Mouse (Mus musculus) forebrain, embryonic 14.5 days (tissue): ENCODE results near the gene Gtpbp2. TPM values are rescaled to one million over a fixed set of nuclear protein-coding genes. Genes with fewer than 3 reads are reported as not detected.
A peak's percentile ranks its signal among the peaks of the same experiment; 100 is the strongest.

Experiments
- ATAC-seq: fragments of 200-750 bp; cut with Nextera tagmentation; 2 replicates; pipeline ENCODE4 v1.8.0; 2017; ENCODE audit warnings: mild to moderate bottlenecking, moderate library complexity
- DNase-seq: peaks from one replicate; pipeline ENCODE4 v3.0.0-alpha.2; 2015; ENCODE audit warnings: low spot score
- H3K27ac ChIP-seq: fragments of 300-500 bp; sonication (generic); 2 replicates; pipeline ENCODE4 v1.5.1; 2014; ENCODE audit warnings: low read depth, mild to moderate bottlenecking, control low read depth, low read length, moderate library complexity
- H3K27me3 ChIP-seq: fragments of 300-500 bp; sonication (generic); replicated peaks from 2 replicates; pipeline ENCODE4 v1.6.1; 2014; ENCODE audit warnings: low read length, control low read depth, mixed read lengths; ENCODE audit not compliant: control insufficient read depth, insufficient read depth
- H3K36me3 ChIP-seq: fragments of 300-500 bp; sonication (generic); 2 replicates; pipeline ENCODE4 v1.6.1; 2014; ENCODE audit warnings: low read length, control low read depth; ENCODE audit not compliant: control insufficient read depth, insufficient read depth
- H3K4me1 ChIP-seq: fragments of 300-500 bp; sonication (generic); 2 replicates; pipeline ENCODE4 v1.6.1; 2014; ENCODE audit warnings: antibody characterized with exemption, low read length, control low read depth; ENCODE audit not compliant: control insufficient read depth, insufficient read depth
- H3K4me2 ChIP-seq: fragments of 300-500 bp; sonication (generic); 2 replicates; pipeline ENCODE4 v1.6.1; 2014; ENCODE audit warnings: mild to moderate bottlenecking, control low read depth, low read length
- H3K4me3 ChIP-seq: fragments of 300-500 bp; sonication (generic); 2 replicates; pipeline ENCODE4 v1.5.1; 2014; ENCODE audit warnings: low read depth, low read length, control low read depth
- H3K9ac ChIP-seq: fragments of 300-500 bp; sonication (generic); 2 replicates; pipeline ENCODE4 v1.6.1; 2014; ENCODE audit warnings: mild to moderate bottlenecking, low read length, control low read depth, moderate library complexity
- H3K9me3 ChIP-seq: fragments of 300-500 bp; sonication (generic); replicated peaks from 2 replicates; pipeline ENCODE4 v1.6.1; 2016; ENCODE audit warnings: low read length, control low read depth, mixed read lengths; ENCODE audit not compliant: control insufficient read depth
- WGBS: fragments of 180-500 bp; shearing (Covaris S2); extraction: QIAGEN DNeasy Blood & Tissue Kit; methylation state at CpG from one replicate; pipeline ENCODE4 v1.1.7; 2014; 5-methylcytosine and 5-hydroxymethylcytosine counted together
- polyA plus RNA-seq: library from polyadenylated mRNA; unstranded; fragments of >200 nt; fragmentation: Nextera tagmentation; extraction: Ambion mirVana; gene quantifications from 2 replicates; pipeline ENCODE4 v1.2.1, GENCODE M21; 2014

Gene Gtpbp2
- 21.6 and 26.3 TPM in 2 replicates for polyA plus RNA-seq

- Histone ChIP-seq H3K27me3 (no peaks in the 10 kb centered on the region), H3K27ac (peak within 1 kb of the TSS; percentile 76; the same call in 1 of the 2 replicates), H3K9ac (peak within 1 kb of the TSS; percentile 88), H3K36me3 (peaks cover 24% of the 10 kb centered on the region), H3K4me1 (peaks cover 18% of the 10 kb centered on the region; the same call in 1 of the 2 replicates), H3K4me2 (peak within 1 kb of the TSS; percentile 83), H3K4me3 (peak within 1 kb of the TSS; percentile 78), H3K9me3 (no peaks in the 10 kb centered on the region)
- DNase-seq (peak; percentile 100), ATAC-seq (peak; percentile 97)
- WGBS, result under 1% methylated on average over 23 of the region's 23 CpGs
Observed at GRCm38 (mm10) chr17:46160686-46161085, at the start of gene Gtpbp2. TSS of gene Gtpbp2 (plus strand) at chr17:46161032.

- ATAC-seq (no peak), DNase-seq (no peak)
- Histone ChIP-seq H3K9me3 (no peaks in the 10 kb centered on the region), H3K36me3 (peaks cover 33% of the 10 kb centered on the region), H3K9ac (no peak overlapping the region), H3K4me1 (peaks cover 3% of the 10 kb centered on the region), H3K4me2 (no peak overlapping the region), H3K4me3 (no peak overlapping the region), H3K27ac (no peak overlapping the region), H3K27me3 (no peaks in the 10 kb centered on the region)
- 74% methylated on average over 2 of the region's 2 CpGs for WGBS
Observed at GRCm38 (mm10) chr17:46115489-46115888, 45.3 kb upstream of the Gtpbp2 start.

- peaks cover 34% of the 10 kb centered on the region for H3K36me3 ChIP-seq
- peak overlapping the region; percentile 17; the same call in 1 of the 2 replicates for H3K9ac ChIP-seq
- H3K27ac ChIP-seq, result no peak overlapping the region
- no peak for DNase-seq
- no peak overlapping the region for H3K4me3 ChIP-seq
- H3K4me2 ChIP-seq, result no peak overlapping the region
- ATAC-seq, result no peak
- 85% methylated on average over 11 of the region's 11 CpGs for WGBS
- peaks cover 3% of the 10 kb centered on the region for H3K4me1 ChIP-seq
- no peaks in the 10 kb centered on the region for H3K9me3 ChIP-seq
- H3K27me3 ChIP-seq, result no peaks in the 10 kb centered on the region
Observed at GRCm38 (mm10) chr17:46116138-46116537, 44.7 kb upstream of the Gtpbp2 start.

GRCm38 (mm10) chr17:46116881-46117280, 44.0 kb upstream of the Gtpbp2 start:
- DNase-seq (no peak), ATAC-seq (no peak)
- 90% methylated on average over 3 of the region's 3 CpGs for WGBS
- H3K4me1 ChIP-seq, result no peaks in the 10 kb centered on the region
- H3K9ac ChIP-seq, result no peak overlapping the region
- H3K4me3 ChIP-seq, result no peak overlapping the region
- H3K27me3 ChIP-seq, result no peaks in the 10 kb centered on the region
- no peak overlapping the region for H3K27ac ChIP-seq
- H3K36me3 ChIP-seq, result peaks cover 35% of the 10 kb centered on the region
- H3K4me2 ChIP-seq, result no peak overlapping the region
- H3K9me3 ChIP-seq, result no peaks in the 10 kb centered on the region

- WGBS, result 89% methylated on average over 13 of the region's 13 CpGs
- Histone ChIP-seq H3K9me3 (no peaks in the 10 kb centered on the region), H3K27ac (no peak overlapping the region), H3K27me3 (no peaks in the 10 kb centered on the region), H3K4me2 (no peak overlapping the region), H3K4me3 (no peak overlapping the region), H3K9ac (no peak overlapping the region), H3K4me1 (no peaks in the 10 kb centered on the region), H3K36me3 (peaks cover 45% of the 10 kb centered on the region)
- no peak for ATAC-seq
- no peak for DNase-seq
Observed at GRCm38 (mm10) chr17:46117623-46118422, 43.0 kb upstream of the Gtpbp2 start.

GRCm38 (mm10) chr17:46118423-46118850, 42.4 kb upstream of the Gtpbp2 start:
- Histone ChIP-seq H3K27me3 (no peaks in the 10 kb centered on the region), H3K9me3 (no peaks in the 10 kb centered on the region), H3K9ac (no peak overlapping the region), H3K4me1 (no peaks in the 10 kb centered on the region), H3K27ac (no peak overlapping the region), H3K36me3 (peaks cover 51% of the 10 kb centered on the region), H3K4me2 (no peak overlapping the region), H3K4me3 (no peak overlapping the region)
- DNase-seq (peak; percentile 11), ATAC-seq (no peak)
- WGBS, result 74% methylated on average over 4 of the region's 4 CpGs

- H3K4me2 ChIP-seq, result no peak overlapping the region
- H3K36me3 ChIP-seq, result peaks cover 63% of the 10 kb centered on the region
- WGBS, result 91% methylated on average over 10 of the region's 10 CpGs
Observed at GRCm38 (mm10) chr17:46119641-46120040, 41.2 kb upstream of the Gtpbp2 start.

GRCm38 (mm10) chr17:46122791-46123190, 38.0 kb upstream of the Gtpbp2 start:
- ATAC-seq (no peak), DNase-seq (no peak)
- Histone ChIP-seq H3K4me2 (no peak overlapping the region), H3K9ac (no peak overlapping the region), H3K36me3 (peaks cover 87% of the 10 kb centered on the region), H3K4me3 (no peak overlapping the region), H3K27me3 (no peaks in the 10 kb centered on the region), H3K27ac (no peak overlapping the region), H3K4me1 (no peaks in the 10 kb centered on the region), H3K9me3 (no peaks in the 10 kb centered on the region)
- WGBS, result 95% methylated on average over 4 of the region's 4 CpGs

More at GRCm38 (mm10) chr17:46119641-46120040, 41.2 kb upstream of the Gtpbp2 start:
- no peak overlapping the region for H3K9ac ChIP-seq
- no peaks in the 10 kb centered on the region for H3K4me1 ChIP-seq
- DNase-seq (no peak), ATAC-seq (no peak)
- no peaks in the 10 kb centered on the region for H3K9me3 ChIP-seq
- H3K27me3 ChIP-seq, result no peaks in the 10 kb centered on the region
- no peak overlapping the region for H3K4me3 ChIP-seq
- H3K27ac ChIP-seq, result no peak overlapping the region

- H3K27ac ChIP-seq, result no peak overlapping the region
- H3K9me3 ChIP-seq, result no peaks in the 10 kb centered on the region
- H3K4me1 ChIP-seq, result no peaks in the 10 kb centered on the region
- no peak overlapping the region for H3K9ac ChIP-seq
- no peak overlapping the region for H3K4me2 ChIP-seq
- H3K4me3 ChIP-seq, result no peak overlapping the region
- H3K36me3 ChIP-seq, result peaks cover 87% of the 10 kb centered on the region
- WGBS, result 88% methylated on average over 4 of the region's 4 CpGs
- no peaks in the 10 kb centered on the region for H3K27me3 ChIP-seq
- ATAC-seq (no peak), DNase-seq (no peak)
Observed at GRCm38 (mm10) chr17:46123285-46123684, 37.5 kb upstream of the Gtpbp2 start.
